Mouse (Mus musculus): ENCODE data around the gene Wipf3. TPM values are rescaled to one million over a fixed set of nuclear protein-coding genes. Genes with fewer than 3 reads are reported as not detected.
A peak's percentile ranks its signal among the peaks of the same experiment; 100 is the strongest.

Wipf3 gene
- total and polyA plus RNA-seq, 3 experiments = 0.64 to 1.3 (median 1.2) TPM

DNA sequence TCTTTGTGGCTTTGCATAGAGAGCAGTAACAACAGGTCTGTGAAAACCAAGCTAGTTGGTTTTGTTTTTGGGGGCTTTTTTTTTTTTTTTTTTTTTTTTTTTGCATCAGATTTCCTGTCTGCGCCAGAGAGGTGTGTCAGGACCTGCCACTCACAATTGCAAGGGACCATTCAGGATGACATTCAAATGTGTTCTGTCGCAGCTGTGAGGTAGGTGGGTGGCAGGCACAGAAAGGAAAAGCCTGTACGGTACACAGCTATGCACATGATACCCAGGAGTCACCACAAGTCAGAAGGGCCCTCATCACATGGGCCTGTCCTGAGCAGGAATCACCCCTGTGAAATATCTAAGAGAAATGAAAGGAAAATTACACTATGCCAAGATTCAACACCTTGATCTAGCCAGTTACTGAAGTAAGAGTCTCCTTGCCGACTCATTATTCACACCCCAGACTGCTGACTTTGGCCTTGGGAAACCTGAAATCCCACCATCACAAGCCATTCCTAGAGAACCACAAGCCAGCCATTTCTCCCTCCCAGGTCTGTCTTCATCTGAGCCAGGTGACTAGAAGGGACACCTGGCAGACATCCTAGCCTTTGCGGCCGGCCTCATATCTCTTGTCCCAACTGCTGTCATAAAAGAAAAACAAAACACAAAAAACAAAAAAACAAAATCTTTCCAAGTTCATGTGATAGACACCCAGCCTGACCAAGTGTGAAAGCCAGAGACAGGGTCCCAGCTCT, 30.9 kb downstream of the Wipf3 start:
- peaks cover 3% of the 10 kb centered on the region for H3K9me3 ChIP-seq (replicated peaks; ENCODE audit: low read length)
- H3K4me1 ChIP-seq (ENCODE audit: control insufficient read depth in 1 of 2, insufficient read depth in 2 of 2) = peaks cover 12 to 45% of the 10 kb centered on the region in 2 experiments
- H3K4me2 ChIP-seq (ENCODE audit: insufficient read depth, low read depth, poor library complexity, severe bottlenecking) = peak overlapping the region; percentile 58
- dilution Hi-C loops (cut with MboI; ENCODE audit: extremely low pct_ligation_motif_present, extremely low pct_unique_long_range_greater_than_20kb, low sequenced_read_pairs) (no loop called here), in situ Hi-C loops (cut with MboI; ENCODE audit: low pct_ligation_motif_present, low pct_unique_long_range_greater_than_20kb, low sequenced_read_pairs) (no loop called here)
- peak; percentile 74 for DNase-seq (ENCODE audit: extremely low read depth)
- H3K4me3 ChIP-seq (replicated peaks in 1 of 3; ENCODE audit: low read depth in 2 of 3, low read length in 2 of 3, poor library complexity in 1 of 3) = no peak overlapping the region
- TF ChIP-seq ZMIZ1 (IDR thresholded peaks at IDR 0.05; ENCODE audit: low read depth, low read length) = peak; percentile 94
- no peak for TF ChIP-seq MAZ (IDR thresholded peaks at IDR 0.05; ENCODE audit: low read depth, low read length)
- TF ChIP-seq EP300 (IDR thresholded peaks at IDR 0.05; ENCODE audit: low read length) = no peak
- peak; percentile 90 for TF ChIP-seq TBP (conservative IDR thresholded peaks at IDR 0.05; ENCODE audit: low read depth, low read length)
- no peak for TF ChIP-seq GABPA (IDR thresholded peaks at IDR 0.05; ENCODE audit: insufficient replicate concordance, low read depth, low read length)
- TF ChIP-seq NRF1 (IDR thresholded peaks at IDR 0.05; ENCODE audit: low read depth, low read length) = no peak
- TF ChIP-seq SIN3A (IDR thresholded peaks at IDR 0.05; ENCODE audit: low read length) = 0 out of 2 replicates have a peak, but pooled peaks have one; percentile 41
- 0 out of 2 replicates have a peak, but pooled peaks have one; percentile 31 for TF ChIP-seq IRF4 (IDR thresholded peaks at IDR 0.05; ENCODE audit: low read depth, low read length)
- peak; percentile 36; the same call in 1 of the 2 replicates for TF ChIP-seq TCF12 (IDR thresholded peaks at IDR 0.05; ENCODE audit: low read depth, low read length)
- no peak; the same call in 1 of the 2 replicates for TF ChIP-seq MYC (IDR thresholded peaks at IDR 0.05; ENCODE audit: low read depth, low read length)
- TF ChIP-seq BHLHE40 (IDR thresholded peaks at IDR 0.05; ENCODE audit: low read depth, low read length) = peak; percentile 55; the same call in 1 of the 2 replicates
- TF ChIP-seq NELFE (IDR thresholded peaks at IDR 0.05; ENCODE audit: low read depth, low read length) = peak; percentile 61; the same call in 1 of the 2 replicates
- TF ChIP-seq JUND (conservative IDR thresholded peaks at IDR 0.05; ENCODE audit: low read depth, low read length) = no peak
- TF ChIP-seq MXI1 (IDR thresholded peaks at IDR 0.05; ENCODE audit: low read depth, low read length) = no peak
- TF ChIP-seq CTCF (conservative IDR thresholded peaks at IDR 0.05 in 1 of 2, IDR thresholded peaks at IDR 0.05 in 1 of 2; ENCODE audit: low read depth in 2 of 2, low read length in 2 of 2) = no peak
- no peak for TF ChIP-seq E2F4 (IDR thresholded peaks at IDR 0.05; ENCODE audit: insufficient replicate concordance, low read depth, low read length)
- no peak for TF ChIP-seq MAX (IDR thresholded peaks at IDR 0.05; ENCODE audit: low read length)
- TF ChIP-seq RCOR1 (conservative IDR thresholded peaks at IDR 0.05; ENCODE audit: low read depth, low read length) = no peak
- no peak for TF ChIP-seq HCFC1 (IDR thresholded peaks at IDR 0.05; ENCODE audit: low read depth, low read length)
- no peak for TF ChIP-seq PAX5 (IDR thresholded peaks at IDR 0.05; ENCODE audit: low read length)
- TF ChIP-seq UBTF (IDR thresholded peaks at IDR 0.05; ENCODE audit: low read depth, low read length) = no peak
- no peak for TF ChIP-seq CHD1 (IDR thresholded peaks at IDR 0.05; ENCODE audit: low read depth, low read length)
- TF ChIP-seq MAFK (IDR thresholded peaks at IDR 0.05; ENCODE audit: insufficient replicate concordance, low read length) = 0 out of 2 replicates have a peak, but pooled peaks have one; percentile 15
- TF ChIP-seq CHD2 (IDR thresholded peaks at IDR 0.05; ENCODE audit: low read length) = no peak
- TF ChIP-seq ZKSCAN1 (IDR thresholded peaks at IDR 0.05; ENCODE audit: borderline replicate concordance, low read depth, low read length) = no peak
- TF ChIP-seq ZC3H11A (IDR thresholded peaks at IDR 0.05; ENCODE audit: low read depth, low read length) = no peak
- peak; percentile 51; the same call in 1 of the 2 replicates for TF ChIP-seq POLR2A (IDR thresholded peaks at IDR 0.05; ENCODE audit: low read depth, low read length)
- no peak for TF ChIP-seq ELF1 (IDR thresholded peaks at IDR 0.05; ENCODE audit: low read depth, low read length)
- TF ChIP-seq POLR2AphosphoS2 (IDR thresholded peaks at IDR 0.05; ENCODE audit: low read depth, low read length) = no peak
- no peak for TF ChIP-seq USF2 (conservative IDR thresholded peaks at IDR 0.05; ENCODE audit: low read depth, low read length)
- TF ChIP-seq MEF2A (IDR thresholded peaks at IDR 0.05; ENCODE audit: borderline replicate concordance, low read depth, low read length) = no peak
- no peak for TF ChIP-seq KAT2A (IDR thresholded peaks at IDR 0.05; ENCODE audit: insufficient replicate concordance, low read length)
- no peak for TF ChIP-seq JUN (IDR thresholded peaks at IDR 0.05; ENCODE audit: insufficient read depth, low read depth, low read length)
- no peak for TF ChIP-seq USF1 (IDR thresholded peaks at IDR 0.05; ENCODE audit: low read depth, low read length)
- no peak for TF ChIP-seq SMC3 (IDR thresholded peaks at IDR 0.05; ENCODE audit: low read depth, low read length)
- TF ChIP-seq RAD21 (IDR thresholded peaks at IDR 0.05; ENCODE audit: low read depth, low read length) = no peak
- peak; percentile 66 for TF ChIP-seq ETS1 (conservative IDR thresholded peaks at IDR 0.05; ENCODE audit: low read depth, low read length)
- TF ChIP-seq ZNF384 (IDR thresholded peaks at IDR 0.05; ENCODE audit: low read depth, low read length) = peak; percentile 96
- peak overlapping the region; percentile 33; the same call in 1 of the 2 replicates for H3K27ac ChIP-seq (ENCODE audit: insufficient read depth, low read depth)
- no peaks in the 10 kb centered on the region for H3K79me2 ChIP-seq (replicated peaks; ENCODE audit: control insufficient read depth, extremely low read depth, insufficient read depth, poor library complexity, severe bottlenecking)
- H3K36me3 ChIP-seq (replicated peaks in 1 of 2; ENCODE audit: control insufficient read depth in 1 of 2, insufficient read depth in 1 of 2, low read length in 1 of 2) = no peaks in the 10 kb centered on the region
- H3K9ac ChIP-seq (ENCODE audit: insufficient read depth, low read depth) = peak overlapping the region; percentile 41
- no peaks in the 10 kb centered on the region for H3K27me3 ChIP-seq (replicated peaks)
